Mouse (Mus musculus): ENCODE results near the gene Gm21731.
"Not testable (repeated sequence)": the region's sequence is repeated elsewhere in the genome, so short reads cannot be mapped to it uniquely, and the experiment has no call there.

Gm21731 gene

GRCm38 (mm10) chr13:120238811-120239210 is at the start of gene Gm21731:
Gene Gm21731, plus strand, starts transcription at chr13:120239111.
- in situ Hi-C loops (cut with MboI; ENCODE audit: low sequenced_read_pairs), result not testable (repeated sequence)

GRCm38 (mm10) chr13:120196189-120196821 is 42.6 kb upstream of the Gm21731 start:
- in situ Hi-C loops (cut with MboI; ENCODE audit: low sequenced_read_pairs), result not testable (repeated sequence)

- in situ Hi-C loops (cut with MboI; ENCODE audit: low sequenced_read_pairs), result not testable (repeated sequence)
Observed at GRCm38 (mm10) chr13:120215847-120216246, 23.1 kb upstream of the Gm21731 start, which contains the start of gene Gm21762. Gene Gm21762, minus strand, starts transcription at chr13:120215947.

- in situ Hi-C loops (cut with MboI; ENCODE audit: low sequenced_read_pairs), result not testable (repeated sequence)
Observed at GRCm38 (mm10) chr13:120220922-120221321, 18.0 kb upstream of the Gm21731 start.

- in situ Hi-C loops (cut with MboI; ENCODE audit: low sequenced_read_pairs), result not testable (repeated sequence)
Observed at GRCm38 (mm10) chr13:120223012-120223659, 15.8 kb upstream of the Gm21731 start.

GRCm38 (mm10) chr13:120231798-120232197 is 7.1 kb upstream of the Gm21731 start:
- in situ Hi-C loops (cut with MboI; ENCODE audit: low sequenced_read_pairs), result not testable (repeated sequence)

- in situ Hi-C loops (cut with MboI; ENCODE audit: low sequenced_read_pairs), result not testable (repeated sequence)
Observed at GRCm38 (mm10) chr13:120232447-120233049, 6.4 kb upstream of the Gm21731 start.

- in situ Hi-C loops (cut with MboI; ENCODE audit: low sequenced_read_pairs), result not testable (repeated sequence)
Observed at GRCm38 (mm10) chr13:120251208-120251924, 12.5 kb downstream of the Gm21731 start.

GRCm38 (mm10) chr13:120258817-120259658 is 20.1 kb downstream of the Gm21731 start:
- in situ Hi-C loops (cut with MboI; ENCODE audit: low sequenced_read_pairs), result not testable (repeated sequence)

- in situ Hi-C loops (cut with MboI; ENCODE audit: low sequenced_read_pairs), result not testable (repeated sequence)
Observed at GRCm38 (mm10) chr13:120259718-120260117, 20.8 kb downstream of the Gm21731 start.

GRCm38 (mm10) chr13:120262870-120263269 is 24.0 kb downstream of the Gm21731 start, which contains the start of gene AF067061:
Gene AF067061, plus strand, starts transcription at chr13:120263114.
- in situ Hi-C loops (cut with MboI; ENCODE audit: low sequenced_read_pairs), result not testable (repeated sequence)

GRCm38 (mm10) chr13:120277837-120278236 is 38.9 kb downstream of the Gm21731 start:
- in situ Hi-C loops (cut with MboI; ENCODE audit: low sequenced_read_pairs), result not testable (repeated sequence)

GRCm38 (mm10) chr13:120278784-120279183 is 39.9 kb downstream of the Gm21731 start:
- in situ Hi-C loops (cut with MboI; ENCODE audit: low sequenced_read_pairs), result no loop called here

All from CH12F3 (cell line).